Mouse (Mus musculus) heart, postnatal 10 days (tissue): ENCODE results near the gene Gm20388. TPM values are rescaled to one million over a fixed set of nuclear protein-coding genes. Genes with fewer than 3 reads are reported as not detected.

Experiments
- DNase-seq, 2 experiments: peaks; one replicate each; pipeline ENCODE4 v3.0.0; 2021
- intact Hi-C: fragments of 180-260 bp; cut with DNase I; formaldehyde crosslinking; loops from one replicate; pipeline ENCODE4 v1.15.1; 2025
- total RNA-seq, 2 experiments: library from RNA; stranded (reverse); gene quantifications; 2 replicates each; pipeline ENCODE4 v1.2.3; 2021

Gene Gm20388
- total RNA-seq, 2 experiments from 2014 or later, result 2.0 to 2.2 TPM

DNA sequence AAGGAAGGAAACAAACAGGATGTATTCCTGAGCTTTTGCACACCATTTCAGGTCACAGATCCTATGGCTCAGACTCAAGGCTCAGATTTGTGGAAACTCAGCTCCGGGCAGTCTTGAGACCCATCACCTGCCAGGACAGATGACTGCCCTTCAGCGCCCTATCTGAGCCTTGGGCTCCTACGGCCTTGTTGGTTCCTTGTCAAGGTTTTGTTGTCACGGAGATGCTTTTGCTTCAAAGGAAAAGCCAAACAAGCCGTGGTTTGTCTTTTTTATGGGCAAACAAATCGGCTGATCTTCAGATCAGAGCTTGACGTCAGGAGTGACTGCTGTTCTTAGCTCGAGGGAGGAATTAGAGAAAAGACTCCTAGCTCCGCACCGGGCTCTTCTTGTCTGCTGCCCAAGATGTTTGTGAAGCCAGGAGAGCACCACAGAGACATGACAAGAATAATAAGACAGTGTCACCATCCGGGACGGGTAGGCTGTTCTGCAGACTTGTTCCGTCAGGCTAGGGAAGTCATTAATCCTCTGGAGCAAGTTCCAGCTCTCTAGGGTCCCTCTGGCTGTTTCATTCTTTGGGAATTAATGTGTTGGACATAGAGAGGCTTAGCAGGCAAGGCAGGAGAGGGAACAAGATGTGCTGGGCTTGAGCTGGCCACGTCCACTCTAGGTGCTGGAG is 1945.6 kb downstream of the Gm20388 start:
- intact Hi-C loops, result no loop called here
- DNase-seq, result no peak

DNA sequence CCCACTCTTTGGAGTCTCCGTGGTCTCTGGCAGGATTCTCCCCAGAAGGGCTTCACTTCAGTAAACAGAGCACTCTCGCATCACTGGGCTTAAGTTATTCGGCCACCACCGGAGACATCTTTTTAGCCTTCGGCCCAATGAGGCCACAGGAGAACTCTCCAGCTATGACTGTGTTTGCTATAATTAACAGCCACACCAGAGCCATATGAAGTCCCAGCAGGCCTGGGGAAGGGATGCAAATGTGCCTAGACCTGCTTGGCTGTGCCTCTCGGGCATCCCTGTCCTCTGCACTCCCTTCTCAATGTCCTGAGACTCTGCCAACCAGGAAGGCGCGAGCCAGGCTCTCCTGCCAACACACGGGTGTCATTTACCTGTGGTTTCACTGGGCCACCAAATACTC is 1946.7 kb downstream of the Gm20388 start:
- intact Hi-C loops, result no loop called here
- no peak for DNase-seq

DNA sequence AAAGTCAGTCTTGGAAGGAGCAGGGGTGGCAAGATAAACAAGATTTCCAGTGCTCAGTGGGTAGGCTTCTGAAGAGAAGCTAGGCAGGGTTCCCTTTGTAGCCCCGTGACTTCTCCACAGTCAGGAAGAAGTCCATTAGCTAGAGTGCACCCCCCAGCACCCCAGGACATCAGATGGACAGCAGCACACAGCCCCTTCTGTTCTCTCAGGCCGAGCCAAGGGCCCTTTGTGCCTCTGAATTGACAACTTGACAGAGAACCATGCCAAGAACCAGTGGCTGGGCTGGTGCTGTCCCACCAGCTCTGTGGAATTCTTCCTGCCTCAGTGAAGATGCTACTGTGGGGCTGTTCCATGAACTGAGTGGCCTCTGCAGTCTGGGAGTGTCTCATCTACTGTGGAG is 1947.1 kb downstream of the Gm20388 start:
- intact Hi-C loops, result no loop called here
- DNase-seq, result no peak

DNA sequence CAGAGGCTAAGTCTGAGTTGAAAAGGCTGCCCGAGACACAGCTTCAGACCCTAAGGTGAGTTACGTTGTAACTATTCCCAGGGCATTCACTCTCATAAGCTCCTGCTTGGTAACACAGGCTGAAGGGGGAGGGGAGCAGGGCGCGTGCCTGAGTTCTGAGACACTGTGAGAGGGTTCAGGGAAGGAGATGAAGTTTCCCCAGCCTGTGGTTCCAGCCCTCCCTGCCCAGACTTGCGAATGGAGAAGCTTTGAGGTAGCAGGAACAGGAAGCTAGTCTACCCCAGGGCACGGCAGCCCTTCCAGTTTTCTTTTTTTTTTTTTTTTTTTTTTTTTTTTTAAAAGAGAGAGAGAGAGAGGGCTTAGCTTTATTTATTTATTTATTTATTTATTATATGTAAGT is 1950.6 kb downstream of the Gm20388 start:
- intact Hi-C loops, result no loop called here
- no peak for DNase-seq

DNA sequence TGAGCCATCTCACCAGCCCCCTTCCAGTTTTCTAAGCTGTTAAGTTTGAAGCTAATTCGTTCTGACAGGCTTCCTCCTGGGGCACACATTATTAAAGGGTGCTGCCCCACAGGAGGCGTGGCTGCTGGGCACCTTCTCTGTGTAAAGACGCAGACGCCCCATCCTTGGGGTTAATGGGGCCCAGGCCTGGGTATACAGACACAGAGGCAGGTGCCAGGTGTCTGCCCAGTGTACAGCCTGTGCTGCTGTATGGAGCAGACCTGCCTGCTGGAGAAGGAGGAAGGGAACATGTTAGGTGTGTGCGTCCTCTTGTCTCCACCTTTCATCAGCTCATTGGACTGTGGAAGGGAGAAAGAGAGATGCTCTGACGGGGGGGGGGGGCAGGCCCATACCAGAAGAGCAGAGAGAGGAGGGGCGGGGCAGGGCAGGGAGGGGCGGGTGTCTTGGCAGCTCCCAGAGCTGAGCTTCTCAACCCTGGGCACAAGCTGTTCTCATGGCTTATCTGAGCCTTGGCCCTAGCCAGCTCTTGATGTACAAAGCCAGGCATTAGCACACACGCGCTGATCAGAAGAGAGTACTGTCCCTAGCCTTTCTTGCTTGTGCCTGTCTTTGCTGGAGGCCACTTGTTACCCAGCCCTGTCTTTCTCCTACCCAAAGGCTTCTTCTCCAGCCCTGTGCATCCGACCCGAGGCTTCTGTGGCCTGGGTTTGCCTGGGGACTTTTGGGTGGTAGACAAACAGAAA is 1951.3 kb downstream of the Gm20388 start:
- intact Hi-C loops, result no loop called here
- DNase-seq, result peak in 1 of 2 experiments; percentile 45

DNA sequence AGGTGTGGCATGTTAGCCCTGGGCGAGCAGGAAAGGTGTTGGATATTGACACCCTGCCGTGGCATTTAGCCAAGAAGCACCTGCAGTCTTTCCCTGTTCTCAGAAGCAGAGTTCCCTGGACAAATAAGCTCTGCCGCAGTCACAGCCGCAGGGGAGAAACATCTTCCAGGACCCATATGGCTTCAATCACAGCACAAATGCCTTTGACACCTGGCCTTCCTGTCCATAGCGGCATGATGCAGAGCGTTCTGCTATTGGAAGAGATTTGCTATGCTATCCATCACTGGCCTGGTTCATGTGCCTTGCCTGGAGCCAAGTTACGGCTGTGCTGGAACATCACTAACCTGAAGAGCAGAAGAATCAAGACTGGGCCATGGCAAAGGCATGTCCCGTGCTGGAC is 1954.7 kb downstream of the Gm20388 start:
- intact Hi-C loops, result no loop called here
- DNase-seq, result no peak

DNA sequence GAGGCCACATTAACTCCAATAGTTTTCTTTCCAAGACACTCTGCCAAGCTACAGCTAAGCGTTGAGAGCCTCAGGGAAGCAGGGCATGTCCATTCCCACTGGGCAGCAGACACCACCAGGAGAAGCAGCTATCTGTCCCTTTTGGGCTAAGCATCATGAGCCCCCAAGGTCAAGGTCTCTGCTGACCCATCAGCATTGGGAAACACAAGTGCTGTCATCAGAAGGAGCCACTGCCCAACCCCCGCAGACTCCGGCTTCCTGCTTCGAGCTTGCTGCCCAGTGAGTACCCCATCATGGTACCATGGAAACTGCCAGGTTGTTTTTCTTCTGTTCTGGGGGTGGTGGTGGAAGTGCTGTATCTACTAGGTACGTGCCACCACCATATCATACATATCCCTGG is 1957.6 kb downstream of the Gm20388 start:
- intact Hi-C loops, result no loop called here
- DNase-seq, result no peak

DNA sequence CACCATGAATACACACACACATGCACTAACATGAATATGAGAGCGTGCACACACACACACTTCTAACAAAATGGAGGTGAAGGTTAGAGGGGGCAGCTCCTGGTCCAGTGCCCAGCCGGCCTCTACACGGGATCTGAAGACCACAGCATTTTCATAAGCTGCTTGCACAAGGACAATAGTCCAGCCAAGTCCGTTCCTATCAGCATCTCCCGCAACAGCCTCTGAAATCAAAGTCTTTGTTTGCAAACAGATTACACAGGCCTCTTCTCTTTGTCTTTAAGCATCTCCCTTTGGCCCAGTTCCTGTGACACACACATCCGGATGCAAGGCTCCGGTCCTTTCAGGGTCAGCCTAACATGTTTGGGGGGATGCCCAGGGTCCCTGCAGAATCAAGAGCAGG is 1958.3 kb downstream of the Gm20388 start:
- intact Hi-C loops, result no loop called here
- DNase-seq, result no peak

DNA sequence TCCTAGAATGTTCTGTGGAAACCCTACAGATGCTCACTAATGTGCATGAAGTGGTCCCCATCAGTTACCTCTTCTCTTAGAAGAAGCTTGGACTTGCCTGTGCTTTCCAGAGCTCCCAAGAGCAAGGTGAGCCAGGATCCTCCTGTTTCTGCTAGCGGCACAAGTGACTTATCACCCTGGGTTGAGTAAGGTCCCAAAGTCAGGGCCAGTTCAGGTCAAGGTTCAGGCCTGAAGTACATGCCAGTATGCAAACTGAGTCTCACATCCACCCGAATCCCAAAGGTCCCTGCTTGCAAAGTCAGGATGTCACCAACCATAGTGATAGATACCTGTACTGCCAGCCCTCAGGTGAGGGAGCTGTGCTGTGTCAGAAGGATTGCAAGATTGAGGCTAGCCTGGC is 1959.5 kb downstream of the Gm20388 start:
- no peak for DNase-seq
- intact Hi-C loops, result no loop called here

DNA sequence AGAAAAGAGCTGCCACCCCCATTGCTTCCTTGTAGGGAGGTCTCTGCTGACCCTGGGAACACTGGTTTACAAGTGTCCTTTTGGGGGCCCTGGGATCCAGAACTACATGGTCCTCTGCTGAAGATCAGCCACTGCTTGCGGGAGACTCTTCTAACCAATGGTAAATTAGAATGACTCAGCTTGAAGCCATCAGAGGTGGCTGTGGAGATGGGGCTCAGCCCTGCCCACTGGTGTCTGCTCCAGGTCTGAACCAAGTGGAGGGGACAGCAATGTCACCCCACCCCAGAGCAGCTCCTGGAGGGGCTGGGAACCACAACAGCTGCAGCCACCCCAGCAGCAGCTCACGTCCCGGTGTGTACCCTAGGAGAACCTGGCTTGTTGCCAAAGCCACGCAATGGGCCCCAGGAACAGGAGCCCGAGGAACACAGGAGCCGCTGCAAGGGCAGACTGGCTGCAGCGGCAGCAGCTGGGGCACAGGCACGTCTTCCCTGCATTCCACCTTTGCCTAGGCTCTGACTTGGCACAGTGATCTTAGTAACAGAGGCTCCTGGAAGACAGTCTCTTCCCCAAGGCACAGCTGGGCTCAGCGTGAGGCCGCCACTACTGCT is 1961.3 kb downstream of the Gm20388 start:
- DNase-seq, result no peak
- intact Hi-C loops, result no loop called here

DNA sequence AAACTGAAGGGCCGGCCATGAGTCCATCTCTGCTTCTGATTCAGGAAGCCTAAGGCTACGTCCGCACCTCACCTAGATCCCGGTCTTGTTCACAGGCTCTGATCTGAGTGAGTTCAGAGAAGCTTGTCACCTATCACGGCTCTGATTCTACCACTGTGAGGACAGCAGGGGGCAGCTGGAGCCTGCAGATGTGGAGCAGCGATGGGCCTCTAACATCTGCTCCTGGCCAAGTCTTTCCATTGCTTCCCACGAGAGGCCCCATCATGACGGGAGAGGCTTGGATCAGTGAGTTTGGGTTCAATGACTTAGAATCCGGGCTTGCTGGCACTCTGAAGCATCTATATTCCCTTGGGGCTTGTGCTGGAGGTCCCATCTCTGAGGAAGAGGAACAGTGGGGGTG is 1963.4 kb downstream of the Gm20388 start:
- DNase-seq, result peak; percentile 79 to 81
- intact Hi-C loops, result loop anchor here (1.0 kb wide), 2 partner anchors 35 to 51 kb away; no protein-coding TSS in a partner anchor

DNA sequence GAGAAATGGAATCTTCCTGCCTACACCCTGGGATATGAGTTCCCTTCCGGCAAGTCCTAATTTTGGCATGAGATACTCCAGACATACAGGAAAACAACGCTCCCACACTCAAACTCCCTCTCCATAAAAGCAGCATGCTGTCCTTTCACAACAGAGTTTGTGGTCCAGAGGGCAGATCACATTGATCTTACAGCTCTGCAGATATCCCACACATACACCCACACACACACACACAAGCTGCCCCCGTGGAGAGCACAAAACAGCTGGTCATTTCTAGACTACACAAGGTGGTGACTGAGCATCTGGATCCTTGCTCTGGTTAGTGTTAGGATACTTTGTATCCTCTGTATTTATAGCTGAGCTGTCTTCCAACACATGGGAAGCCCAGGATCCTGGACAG is 1964.4 kb downstream of the Gm20388 start:
- no peak for DNase-seq
- intact Hi-C loops, result no loop called here

DNA sequence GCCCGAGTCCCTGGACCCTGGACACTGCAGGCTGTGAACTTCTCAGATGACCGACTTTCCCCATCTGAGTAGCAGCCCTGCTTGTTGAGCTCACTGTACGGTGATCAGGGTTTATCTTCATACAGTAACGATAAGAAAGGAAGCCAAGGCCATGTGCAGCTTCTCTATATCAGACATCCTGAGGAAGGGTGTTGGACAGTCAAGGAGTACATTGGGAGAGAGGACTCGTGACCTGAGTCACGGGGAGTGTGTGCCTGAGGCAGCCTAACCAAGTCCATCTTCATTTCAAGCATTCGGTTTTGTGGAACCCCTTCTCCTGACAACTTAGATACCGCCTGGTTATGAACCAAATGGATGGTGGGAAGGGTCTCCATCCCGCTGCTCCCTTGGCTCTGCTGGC is 1964.9 kb downstream of the Gm20388 start:
- no peak for DNase-seq
- intact Hi-C loops, result no loop called here

DNA sequence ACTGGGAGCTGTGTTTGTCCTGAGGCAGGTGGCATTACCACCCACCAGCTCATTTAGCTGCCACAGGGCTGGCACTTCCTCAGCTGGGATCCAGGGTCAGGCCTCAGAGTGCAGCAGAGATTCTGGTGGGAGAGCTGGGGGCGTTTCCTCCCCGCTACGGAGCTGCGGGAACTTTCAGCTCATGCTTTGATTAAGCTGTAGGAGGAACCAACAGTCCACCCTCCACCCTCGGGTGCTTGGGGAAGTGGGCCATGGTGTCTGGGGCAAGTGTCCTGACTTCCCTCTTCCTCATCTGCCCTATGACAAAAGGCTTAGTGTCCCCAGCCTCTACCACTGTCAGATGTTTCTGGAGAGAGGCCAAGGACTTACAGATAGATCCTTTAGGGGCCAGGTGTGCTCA is 1966.6 kb downstream of the Gm20388 start:
- intact Hi-C loops, result no loop called here

DNA sequence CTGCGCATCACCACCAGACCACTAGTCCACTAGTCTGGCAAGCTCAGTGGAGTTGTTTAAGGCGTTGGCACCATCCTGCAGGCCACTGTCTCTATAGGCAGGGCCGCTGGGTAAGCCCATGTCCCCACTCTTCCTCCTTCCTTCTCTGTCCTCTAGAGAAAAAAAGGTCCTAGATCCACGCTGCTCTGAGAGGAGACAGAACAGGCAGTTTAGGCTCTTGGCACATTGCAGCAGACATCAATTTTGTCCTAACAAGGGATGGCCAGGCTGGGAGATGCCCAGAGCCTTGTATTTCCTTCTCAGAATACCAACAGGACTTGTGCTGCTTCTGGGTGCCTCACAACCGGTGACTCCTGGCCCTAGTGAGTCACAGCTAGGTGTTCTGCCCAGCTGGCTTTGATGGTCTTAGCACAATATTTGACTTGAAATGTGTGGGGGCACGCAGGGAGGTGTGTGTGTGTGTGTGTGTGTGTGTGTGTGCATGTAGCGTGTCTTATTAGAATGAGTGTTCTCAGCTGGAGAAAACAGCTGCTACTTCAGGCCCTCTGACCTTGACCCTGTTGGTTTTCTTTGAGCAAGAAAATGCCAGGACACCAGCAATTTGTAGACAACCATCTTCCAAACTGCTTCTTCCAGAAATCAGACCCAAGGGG is 1967.3 kb downstream of the Gm20388 start:
- no peak for DNase-seq
- intact Hi-C loops, result no loop called here

More for the DNA sequence above, 1966.6 kb downstream of the Gm20388 start:
- DNase-seq, result no peak

DNA sequence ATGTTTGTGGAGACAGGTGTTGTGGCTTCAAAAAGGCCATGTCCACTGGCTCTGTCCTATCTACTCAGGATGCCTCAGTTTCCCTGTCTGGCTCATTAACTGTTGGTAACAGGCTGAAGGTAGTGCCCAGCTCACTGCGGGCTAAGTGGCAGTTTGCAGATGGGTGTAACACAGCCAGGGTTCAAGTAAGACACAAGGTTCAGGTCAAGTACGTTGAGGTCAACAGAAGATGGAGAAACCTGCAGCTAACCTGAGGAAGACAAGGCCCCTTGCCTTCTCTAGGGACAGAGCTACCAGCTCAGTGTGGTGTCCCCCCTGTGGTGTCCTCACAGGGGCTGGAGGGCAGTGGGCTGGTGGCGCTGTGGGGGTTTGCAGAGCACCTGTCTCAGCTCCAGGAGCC is 1969.1 kb downstream of the Gm20388 start:
- intact Hi-C loops, result no loop called here
- no peak for DNase-seq

DNA sequence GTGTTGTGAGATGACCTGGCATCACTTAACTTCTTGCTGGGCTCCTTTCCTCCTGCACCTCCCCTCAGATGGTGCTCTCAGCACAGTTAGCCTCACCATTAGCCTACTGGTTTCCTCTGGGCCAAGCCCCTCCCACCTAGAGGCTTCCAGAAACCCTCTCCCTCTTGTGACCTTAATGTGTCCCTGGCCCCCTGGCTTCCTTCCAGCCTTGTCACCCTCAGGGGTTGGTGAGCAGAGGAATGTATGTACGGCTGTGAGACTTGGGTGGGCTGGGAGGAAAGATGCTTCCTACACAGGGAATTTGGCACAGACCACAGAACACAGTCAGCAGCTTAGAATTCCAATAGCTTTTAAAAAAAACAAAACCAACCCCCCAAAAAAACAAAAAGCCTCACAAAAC is 1970.2 kb downstream of the Gm20388 start:
- intact Hi-C loops, result no loop called here
- peak in 1 of 2 experiments; percentile 23 for DNase-seq

DNA sequence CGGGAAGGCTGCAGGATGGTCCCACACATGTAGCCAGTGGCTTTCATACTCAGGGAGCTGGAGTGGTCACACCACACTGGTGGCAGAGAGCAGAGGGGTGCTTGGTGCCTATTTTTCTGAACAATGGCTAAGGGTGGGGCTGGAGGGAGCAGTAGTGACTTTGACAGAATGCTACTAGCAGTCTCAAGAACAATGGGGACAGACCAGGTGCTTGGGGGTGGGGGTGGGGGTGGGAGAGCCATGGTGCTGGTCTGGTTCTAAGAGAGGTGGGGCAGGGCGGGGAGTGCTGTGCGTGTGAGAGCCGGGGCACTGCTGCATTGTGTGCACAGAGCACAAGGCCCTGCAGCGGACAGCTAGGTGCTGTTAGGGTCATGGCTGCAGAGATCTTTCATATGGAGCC is 1971.3 kb downstream of the Gm20388 start:
- no peak for DNase-seq
- intact Hi-C loops, result no loop called here

DNA sequence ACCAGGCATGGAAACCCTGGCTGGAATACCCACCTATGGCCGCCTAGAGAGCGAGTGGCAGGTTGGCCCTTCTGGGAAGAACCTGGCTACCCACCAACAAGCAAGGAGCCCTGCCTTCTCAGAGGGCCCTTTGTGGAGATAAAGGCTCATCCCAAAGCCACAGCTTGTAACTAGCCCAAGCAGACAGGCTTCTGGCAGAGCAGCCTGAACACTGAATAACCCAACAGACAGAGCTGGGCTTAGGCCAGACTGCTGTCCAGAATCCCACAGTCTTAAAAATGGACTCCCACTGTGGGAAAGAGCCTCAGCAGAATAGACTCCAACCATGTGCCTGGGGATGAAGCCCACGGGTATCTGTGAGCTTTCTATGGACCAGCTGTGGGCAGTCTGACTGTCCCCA is 1973.5 kb downstream of the Gm20388 start:
- DNase-seq, result no peak
- intact Hi-C loops, result no loop called here

DNA sequence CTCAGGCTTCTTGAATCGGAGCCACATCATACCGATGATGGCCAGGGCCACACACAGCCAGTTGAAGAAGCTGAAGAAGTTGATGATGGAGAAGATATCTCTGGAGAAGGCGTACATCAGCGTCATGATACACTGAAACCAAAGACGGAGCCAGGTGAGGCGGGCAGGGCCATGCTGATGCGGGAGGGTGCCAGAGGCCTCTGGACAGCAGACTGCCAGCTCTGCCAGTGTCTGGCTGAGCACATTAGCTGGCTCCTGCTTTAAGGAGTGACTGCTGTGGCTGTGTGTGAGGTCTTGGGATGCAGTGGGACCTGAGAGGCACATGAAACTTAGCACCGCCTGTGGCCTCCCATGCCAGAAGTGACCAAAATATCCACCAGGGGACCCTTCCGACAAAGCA is 1974.4 kb downstream of the Gm20388 start:
- no peak for DNase-seq
- intact Hi-C loops, result no loop called here

DNA sequence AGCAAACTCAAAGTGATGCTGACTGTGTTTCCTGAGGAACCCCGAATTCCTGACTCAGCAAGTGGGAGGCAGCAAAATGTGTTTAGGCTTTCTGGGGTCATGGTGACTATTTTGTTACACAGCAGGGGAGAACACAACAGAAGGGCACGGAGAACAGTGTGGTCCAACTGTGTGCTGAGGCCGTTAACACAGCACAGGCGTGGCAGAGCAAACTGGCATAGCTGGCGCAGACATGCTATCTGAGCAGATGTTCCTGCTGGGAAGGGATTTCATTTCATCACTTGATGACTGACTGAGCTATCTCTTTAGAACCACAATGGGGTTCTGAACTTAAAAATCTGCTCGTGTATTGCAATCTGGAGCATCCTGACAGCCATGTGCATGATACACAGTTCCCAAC is 1974.8 kb downstream of the Gm20388 start:
- DNase-seq, result no peak
- intact Hi-C loops, result no loop called here

DNA sequence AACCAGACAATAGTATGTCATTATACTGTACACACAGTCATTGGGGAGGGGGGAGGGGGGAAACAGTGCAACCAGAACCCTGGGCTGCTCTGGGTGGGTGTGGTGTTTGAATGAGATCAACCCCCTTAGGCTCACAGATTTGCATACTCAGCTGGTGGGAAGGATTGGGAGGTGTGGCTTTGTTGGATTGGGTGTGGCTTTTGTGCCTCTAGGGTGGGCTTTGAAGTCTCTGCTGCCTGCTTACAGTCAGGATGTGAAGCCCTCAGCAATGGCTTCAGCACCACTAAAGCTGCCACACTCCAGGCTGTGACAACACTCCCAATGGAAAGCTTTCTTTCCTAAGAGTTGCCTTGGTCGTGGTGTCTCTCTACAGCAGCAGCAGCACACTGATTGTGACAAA is 1976.9 kb downstream of the Gm20388 start:
- no peak for DNase-seq
- intact Hi-C loops, result no loop called here
